Mouse (Mus musculus) liver, embryonic 14.5 days (tissue): ENCODE measurements around the gene Spef1. TPM values are rescaled to one million over a fixed set of nuclear protein-coding genes. Genes with fewer than 3 reads are reported as not detected.

ENCODE experiments used
- ATAC-seq: fragments of 200-750 bp; cut with Nextera tagmentation; 2 replicates; pipeline ENCODE4 v1.8.0; 2017; ENCODE audit warnings: moderate number of reproducible peaks, mild to moderate bottlenecking, moderate library complexity; ENCODE audit not compliant: insufficient read depth
- DNase-seq, 3 experiments: peaks; one replicate each; pipeline ENCODE4 v3.0.0-alpha.2; 2012 to 2013; ENCODE audit warnings: low read depth in 3 of 3, low spot score in 3 of 3
- H3K27ac ChIP-seq: fragments of 300-500 bp; sonication (generic); 2 replicates; pipeline ENCODE4 v1.5.1; 2014; ENCODE audit warnings: moderate library complexity, mild to moderate bottlenecking, control low read depth, inconsistent platforms
- H3K27me3 ChIP-seq: fragments of 300-500 bp; sonication (generic); 2 replicates; pipeline ENCODE4 v1.6.1; 2014; ENCODE audit warnings: mild to moderate bottlenecking, low read length, moderate library complexity; ENCODE audit not compliant: control insufficient read depth, insufficient read depth
- H3K36me3 ChIP-seq: fragments of 300-500 bp; sonication (generic); replicated peaks from 2 replicates; pipeline ENCODE4 v1.6.1; 2014; ENCODE audit warnings: low read depth; ENCODE audit not compliant: control insufficient read depth, insufficient read depth
- H3K4me1 ChIP-seq, 2 experiments: fragments of 200-500 bp in 1 of 2; fragments of 300-500 bp in 1 of 2; sonication (generic) in 1 of 2; replicated peaks; 2 replicates each; pipeline ENCODE4 v1.6.1; 2012 to 2014; ENCODE audit warnings: antibody characterized with exemption in 1 of 2, inconsistent platforms in 1 of 2, low read length in 1 of 2; ENCODE audit not compliant: control insufficient read depth in 2 of 2, insufficient read depth in 2 of 2
- H3K4me2 ChIP-seq: fragments of 300-500 bp; sonication (generic); 2 replicates; pipeline ENCODE4 v1.6.1; 2014; ENCODE audit warnings: low read depth, mild to moderate bottlenecking, control low read depth, moderate library complexity
- H3K4me3 ChIP-seq, 2 experiments: fragments of 200-500 bp in 1 of 2; fragments of 300-500 bp in 1 of 2; sonication (generic) in 1 of 2; 2 replicates each; pipeline ENCODE4 v1.5.1; 2012 to 2014; ENCODE audit warnings: low read depth in 2 of 2, low read length in 2 of 2, mild to moderate bottlenecking in 2 of 2, control low read depth in 1 of 2, inconsistent platforms in 1 of 2, moderate library complexity in 1 of 2; ENCODE audit not compliant: insufficient read depth in 1 of 2
- H3K9ac ChIP-seq: fragments of 300-500 bp; sonication (generic); replicated peaks from 2 replicates; pipeline ENCODE4 v1.6.1; 2014; ENCODE audit warnings: mild to moderate bottlenecking, control low read depth, moderate library complexity
- H3K9me3 ChIP-seq: fragments of 300-500 bp; sonication (generic); 2 replicates; pipeline ENCODE4 v1.6.1; 2016; ENCODE audit warnings: low read length, mixed read lengths; ENCODE audit not compliant: control insufficient read depth
- CTCF ChIP-seq: IDR thresholded peaks from 2 replicates; pipeline ENCODE4 v1.5.1; 2016; ENCODE audit warnings: antibody characterized with exemption, low read depth, control low read depth
- EP300 ChIP-seq: IDR thresholded peaks from 2 replicates; pipeline ENCODE4 v1.6.1; 2016; ENCODE audit warnings: antibody characterized with exemption, low read depth
- WGBS: fragments of 180-500 bp; shearing (Covaris S2); extraction: QIAGEN DNeasy Blood & Tissue Kit; methylation state at CpG from one replicate; pipeline ENCODE4 v1.1.7; 2014; ENCODE audit not compliant: insufficient replicate concordance; 5-methylcytosine and 5-hydroxymethylcytosine counted together
- polyA plus RNA-seq, 2 experiments: library from polyadenylated mRNA; depleted of rRNA in 1 of 2; stranded (reverse) in 1 of 2; unstranded in 1 of 2; fragments of >200 nt; fragmentation: Nextera tagmentation in 1 of 2; extraction: Ambion mirVana in 1 of 2; gene quantifications; 2 replicates each; pipeline versions ENCODE4 v1.2.1 to v1.2.3; 2012 to 2014

Spef1 gene
- polyA plus RNA-seq, 2 experiments = 1.3 to 2.2 TPM

DNA sequence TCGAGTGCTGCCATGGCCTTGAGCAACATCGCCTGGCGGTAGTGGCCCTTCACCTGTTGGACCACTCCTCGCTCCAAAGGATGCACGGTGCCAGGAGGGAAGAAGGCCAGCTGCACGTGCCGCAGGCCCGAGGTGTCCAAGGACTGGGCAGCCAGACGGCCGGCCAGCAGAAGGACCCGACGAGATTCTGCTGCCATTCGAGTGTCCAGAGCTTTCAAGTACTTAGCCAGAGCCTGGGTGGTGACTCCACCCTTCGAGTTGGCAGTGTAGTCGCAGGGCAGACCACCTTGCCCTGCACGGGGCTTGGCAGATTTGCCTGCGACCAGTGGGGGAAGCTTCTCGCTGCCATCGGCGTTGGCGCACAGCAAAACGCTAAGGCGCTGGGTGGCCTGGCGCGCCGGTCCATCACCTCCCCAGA is 8.2 kb downstream of the Spef1 start:
- H3K36me3 ChIP-seq = no peaks in the 10 kb centered on the region; the same call in 1 of the 2 replicates
- peaks cover 24 to 30% of the 10 kb centered on the region in 2 experiments for H3K4me1 ChIP-seq
- peak overlapping the region; percentile 87 for H3K9ac ChIP-seq
- no peak overlapping the region for H3K27ac ChIP-seq
- TF ChIP-seq EP300 (no peak), CTCF (no peak)
- peaks cover 7% of the 10 kb centered on the region for H3K27me3 ChIP-seq
- no peaks in the 10 kb centered on the region for H3K9me3 ChIP-seq
- DNase-seq = no peak
- peak overlapping the region; percentile 80 to 92 for H3K4me3 ChIP-seq
- WGBS = 48% methylated on average over 26 of the region's 26 CpGs
- peak; percentile 0; the same call in 1 of the 2 replicates for ATAC-seq
- H3K4me2 ChIP-seq = peak overlapping the region; percentile 96

DNA sequence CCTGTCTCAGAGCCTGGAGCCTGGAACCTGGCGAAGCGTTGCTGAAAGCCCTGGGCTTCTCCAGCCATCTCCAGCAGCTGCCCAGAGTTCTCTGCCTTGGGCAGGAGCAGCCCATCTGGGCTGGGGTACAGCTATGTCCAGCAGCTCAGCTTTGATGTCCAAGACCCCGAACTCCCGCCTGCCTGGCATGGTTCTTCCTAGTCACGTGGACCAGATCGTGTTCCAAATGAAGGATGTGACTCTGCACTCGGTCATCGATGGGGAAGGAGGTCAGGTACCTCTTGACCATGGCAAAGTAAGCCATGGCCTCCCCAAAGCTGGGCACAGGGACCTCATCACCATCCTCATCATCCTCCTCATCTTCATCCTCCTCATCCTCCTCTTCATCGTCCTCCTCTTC is 9.2 kb downstream of the Spef1 start:
- Histone ChIP-seq H3K9me3 (no peaks in the 10 kb centered on the region), H3K27me3 (peaks cover 16% of the 10 kb centered on the region), H3K4me3 (peak overlapping the region; percentile 80 to 92), H3K36me3 (no peaks in the 10 kb centered on the region; the same call in 1 of the 2 replicates), H3K9ac (peak overlapping the region; percentile 12; the same call in 1 of the 2 replicates), H3K27ac (no peak overlapping the region), H3K4me1 (peaks cover 24 to 30% of the 10 kb centered on the region in 2 experiments), H3K4me2 (peak overlapping the region; percentile 96)
- no peak for DNase-seq
- no peak for TF ChIP-seq CTCF
- TF ChIP-seq EP300 = no peak
- ATAC-seq = no peak
- WGBS = 82% methylated on average over 9 of the region's 9 CpGs

DNA sequence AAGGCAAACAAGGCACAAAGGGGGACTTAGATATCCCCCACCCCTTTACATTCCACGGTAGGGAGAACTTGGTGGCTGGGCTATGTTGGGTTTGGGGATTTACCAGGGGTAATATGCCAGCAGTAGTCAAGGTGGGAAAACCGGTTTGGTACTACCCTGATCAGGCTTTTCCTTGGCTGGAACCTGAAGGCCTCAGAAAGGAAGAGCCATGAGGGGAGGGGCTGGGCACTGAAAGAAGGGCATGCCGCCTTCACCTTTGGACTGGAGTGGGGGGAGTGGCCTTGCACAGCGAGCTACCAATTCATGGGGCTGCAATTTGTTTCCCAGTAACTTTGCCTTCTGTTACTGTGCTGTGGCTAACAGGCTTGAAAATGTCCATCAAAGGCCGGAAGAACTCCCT is 10.6 kb downstream of the Spef1 start:
- Histone ChIP-seq H3K4me3 (no peak overlapping the region), H3K4me1 (peaks cover 26 to 30% of the 10 kb centered on the region in 2 experiments), H3K4me2 (peak overlapping the region; percentile 13), H3K27me3 (peaks cover 30% of the 10 kb centered on the region), H3K36me3 (no peaks in the 10 kb centered on the region; the same call in 1 of the 2 replicates), H3K27ac (no peak overlapping the region), H3K9ac (no peak overlapping the region), H3K9me3 (no peaks in the 10 kb centered on the region)
- TF ChIP-seq EP300 (no peak), CTCF (no peak)
- 68% methylated on average over 5 of the region's 5 CpGs for WGBS
- no peak for DNase-seq
- no peak for ATAC-seq

DNA sequence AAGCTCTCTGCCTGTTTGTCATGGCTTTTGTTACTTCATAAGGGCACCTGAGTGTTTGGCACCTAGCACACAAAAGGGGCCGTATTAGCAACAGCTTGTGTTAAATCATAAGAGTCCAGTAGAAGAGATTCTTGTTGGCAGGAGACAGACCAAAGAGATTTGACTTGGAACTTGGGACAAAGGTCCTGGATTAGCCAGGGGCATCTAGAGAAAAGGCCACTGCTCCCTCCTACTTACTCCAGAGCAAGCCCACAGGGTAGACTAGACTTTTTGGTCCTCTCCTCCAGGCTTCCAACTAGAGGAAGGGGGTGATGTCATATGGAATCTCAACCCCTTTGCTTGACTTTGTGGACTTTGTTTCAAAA is 11.2 kb downstream of the Spef1 start:
- Histone ChIP-seq H3K27ac (no peak overlapping the region), H3K9me3 (no peaks in the 10 kb centered on the region), H3K4me2 (no peak overlapping the region), H3K9ac (no peak overlapping the region), H3K4me3 (no peak overlapping the region), H3K36me3 (no peaks in the 10 kb centered on the region; the same call in 1 of the 2 replicates), H3K27me3 (peaks cover 36% of the 10 kb centered on the region), H3K4me1 (peaks cover 26 to 27% of the 10 kb centered on the region in 2 experiments)
- ATAC-seq (no peak), DNase-seq (no peak)
- TF ChIP-seq EP300 = no peak
- TF ChIP-seq CTCF = no peak
- WGBS = 93% methylated on average over 1 of the region's 1 CpGs

DNA sequence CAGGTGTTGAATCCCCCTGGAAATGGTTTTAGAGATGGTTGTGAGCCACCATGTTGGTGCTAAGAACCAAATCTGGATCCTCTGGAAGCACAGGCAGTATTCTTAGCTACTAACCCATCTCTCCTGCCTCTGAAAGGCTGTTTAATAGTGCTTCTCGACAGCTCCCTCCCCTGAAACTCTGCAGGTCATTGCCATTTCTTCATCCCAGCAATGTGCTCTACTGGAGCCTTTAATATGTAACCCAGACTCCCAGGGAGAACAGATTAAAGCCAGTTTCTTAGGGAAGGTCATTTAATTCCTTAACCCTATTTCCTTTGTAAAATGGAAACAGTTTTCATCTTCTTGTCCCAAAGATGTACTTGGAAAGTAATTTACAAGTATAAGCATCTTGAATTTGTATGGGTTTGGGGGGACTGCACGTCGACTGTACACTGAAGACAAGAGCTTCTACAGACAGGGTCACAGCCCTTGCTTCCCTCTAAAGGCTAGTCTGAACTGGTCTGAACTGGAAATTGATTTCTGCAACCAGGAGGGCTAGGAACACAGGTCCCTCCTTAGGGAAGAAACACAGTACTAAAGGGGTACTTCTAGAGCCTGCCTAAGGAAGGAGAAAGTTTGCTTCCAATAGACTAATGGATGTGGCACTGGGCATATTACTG is 11.7 kb downstream of the Spef1 start:
- Histone ChIP-seq H3K9me3 (no peaks in the 10 kb centered on the region), H3K36me3 (no peaks in the 10 kb centered on the region; the same call in 1 of the 2 replicates), H3K4me1 (peaks cover 24 to 25% of the 10 kb centered on the region in 2 experiments), H3K9ac (no peak overlapping the region), H3K4me2 (no peak overlapping the region), H3K4me3 (no peak overlapping the region), H3K27ac (no peak overlapping the region), H3K27me3 (peaks cover 41% of the 10 kb centered on the region)
- DNase-seq = no peak
- ATAC-seq = no peak
- WGBS = 73% methylated on average over 3 of the region's 3 CpGs
- TF ChIP-seq EP300 (no peak), CTCF (no peak)
